26 mouse cellular contexts compared by ENCODE assay signal in genomic region chr5:20753096-20753495, GRCm38 (mm10).
DNase-seq lines count a peak whose midpoint lies in the region; ATAC-seq lines count a peak whose summit lies in the region.
"Had no signal": no experiment of that assay in that cellular context is flagged by ENCODE, and none has a peak within 500 bp of the region (broad histone marks: within the 10 kb centered on the region; RNA-seq: fewer than 3 reads in every experiment).

No protein-coding gene starts in this region.

- no peaks in the 10 kb centered on the region for H3K36me3 ChIP-seq in lung, embryonic 16.5 days (ENCODE audit: control insufficient read depth, insufficient read depth, low read length)
- H3K36me3 ChIP-seq in kidney, embryonic 15.5 days, result 0 out of 2 replicates have a peak, but pooled peaks cover 4% of the 10 kb centered on the region
- H3K36me3 ChIP-seq: stomach, embryonic 15.5 days had no signal

- no peak overlapping the region for H3K4me2 ChIP-seq in lung, embryonic 16.5 days (ENCODE audit: low read depth, low read length)
- no peak overlapping the region for H3K4me2 ChIP-seq in kidney, embryonic 15.5 days
- H3K4me2 ChIP-seq: hindbrain, embryonic 14.5 days; limb, embryonic 12.5 days; liver, embryonic 11.5 days; stomach, embryonic 15.5 days had no signal

- 15% methylated on average over 2 of the region's 2 CpGs for WGBS in lung, embryonic 16.5 days
- WGBS in kidney, embryonic 15.5 days, result 64% methylated on average over 2 of the region's 2 CpGs

- no peak for DNase-seq in frontal cortex, postnatal 10 days (ENCODE audit: low spot score in 2 of 2)
- DNase-seq in lung, postnatal 4 days, result no peak
- DNase-seq in brain, adult 2 months (ENCODE audit: low read depth, low spot score), result peak; percentile 57
- DNase-seq in lung, postnatal 25 days (ENCODE audit: low spot score), result peak; percentile 6
- DNase-seq: adrenal gland, postnatal 14 days; cerebellum, adult 11 months; cerebellum, adult 9-11 months; gastrocnemius, postnatal 25 days; heart, postnatal 4 days; kidney, adult 8-10 months; kidney, postnatal 25 days; layer of hippocampus, postnatal 36 days; thymus, adult 18-20 months; thymus, postnatal 4 days had no signal

- no peaks in the 10 kb centered on the region for H3K27me3 ChIP-seq in lung, embryonic 16.5 days (ENCODE audit: control insufficient read depth, insufficient read depth, low read depth, low read length)
- H3K27me3 ChIP-seq in kidney, embryonic 15.5 days, result no peaks in the 10 kb centered on the region
- H3K27me3 ChIP-seq: limb, embryonic 12.5 days; megakaryocyte, embryonic 14.5 days; stomach, embryonic 15.5 days had no signal

- H3K9ac ChIP-seq in lung, embryonic 16.5 days (ENCODE audit: low read length), result no peak overlapping the region
- no peak overlapping the region for H3K9ac ChIP-seq in kidney, embryonic 15.5 days
- H3K9ac ChIP-seq: hindbrain, embryonic 14.5 days; limb, embryonic 12.5 days; liver, postnatal 0 days; stomach, embryonic 15.5 days had no signal

- H3K9me3 ChIP-seq in lung, embryonic 16.5 days (ENCODE audit: control insufficient read depth, low read length), result no peaks in the 10 kb centered on the region
- no peaks in the 10 kb centered on the region for H3K9me3 ChIP-seq in kidney, embryonic 15.5 days (replicated peaks)
- H3K9me3 ChIP-seq: limb, embryonic 12.5 days; megakaryocyte, embryonic 14.5 days; stomach, embryonic 15.5 days had no signal

- 0 out of 2 replicates have a peak, but pooled peaks cover 2% of the 10 kb centered on the region for H3K4me1 ChIP-seq in lung, embryonic 16.5 days (replicated peaks; ENCODE audit: control insufficient read depth, insufficient read depth, low read length)
- H3K4me1 ChIP-seq in kidney, embryonic 15.5 days, result no peaks in the 10 kb centered on the region
- H3K4me1 ChIP-seq: stomach, embryonic 15.5 days had no signal

- H3K27ac ChIP-seq in lung, embryonic 16.5 days (ENCODE audit: low read length), result 0 out of 2 replicates have a peak overlapping the region, but pooled peaks have one; percentile 10
- H3K27ac ChIP-seq in kidney, embryonic 15.5 days, result no peak overlapping the region
- H3K27ac ChIP-seq: hindbrain, embryonic 14.5 days; limb, embryonic 12.5 days had no signal

- H3K4me3 ChIP-seq in lung, embryonic 16.5 days (ENCODE audit: low read length), result no peak overlapping the region
- no peak overlapping the region for H3K4me3 ChIP-seq in kidney, embryonic 15.5 days (replicated peaks)
- H3K4me3 ChIP-seq: limb, embryonic 12.5 days; megakaryocyte, embryonic 14.5 days; stomach, embryonic 15.5 days had no signal

- ATAC-seq in frontal cortex, adult (ENCODE audit: low TSS enrichment), result peak; percentile 69
- peak; percentile 60; the same call in 1 of the 2 replicates for ATAC-seq in lung, embryonic 16.5 days (ENCODE audit: low read depth)
- ATAC-seq in kidney, embryonic 15.5 days (replicated peaks; ENCODE audit: low FRiP score), result no peak
- ATAC-seq: forebrain, embryonic 14.5 days; inflammation-experienced regulatory T-cells, adult 6 months; liver, postnatal 0 days; midbrain, embryonic 16.5 days had no signal

Comparison
In these comparisons a context has a peak if more than half of its experiments do, and no peak if none do; other contexts are left out.
1. DNase-seq: peak in brain, adult 2 months (single experiment) and lung, postnatal 25 days (single experiment); none in frontal cortex, postnatal 10 days (0 of 2) and lung, postnatal 4 days (0 of 2).